Mouse (Mus musculus): ENCODE data around the gene Rnaset2a.
"Not testable (repeated sequence)": the region's sequence is repeated elsewhere in the genome, so short reads cannot be mapped to it uniquely, and the experiment has no call there.

DNA sequence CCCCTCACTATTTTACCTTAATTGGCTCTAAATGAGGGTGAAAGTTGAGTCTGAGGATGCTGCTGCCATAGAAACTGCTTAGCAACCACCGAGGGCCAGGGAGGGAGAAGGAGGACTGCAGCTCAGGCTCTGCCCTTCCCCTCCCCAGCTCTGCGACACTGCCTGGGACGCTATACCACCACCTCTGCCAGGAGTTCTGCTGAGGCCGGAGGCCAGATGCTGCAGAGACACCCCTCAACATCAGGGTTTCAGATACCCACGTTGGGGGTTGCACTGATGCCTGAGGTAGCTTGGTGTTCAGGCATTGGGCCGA, 46.6 kb downstream of the Rnaset2a start:
- TF ChIP-seq POLR2A (IDR thresholded peaks at IDR 0.05; ENCODE audit: borderline replicate concordance, control insufficient read depth, low read depth, low read length); CTCF (IDR thresholded peaks at IDR 0.05; ENCODE audit: control insufficient read depth, insufficient read depth, low read length): not testable (repeated sequence)

All from bone marrow, adult 2 months (tissue).